Mouse (Mus musculus) thymus, adult 2 months (tissue): ENCODE data around the gene Esr2.

ENCODE experiments used
- CTCF ChIP-seq: fragments of 200-500 bp; IDR thresholded peaks from 2 replicates; pipeline ENCODE4 v1.5.1; 2012; ENCODE audit warnings: mild to moderate bottlenecking, control low read depth, low read length, moderate library complexity, borderline replicate concordance; ENCODE audit not compliant: control insufficient read depth, poor library complexity, insufficient read depth; ENCODE audit errors: extremely low read depth
- POLR2A ChIP-seq: fragments of 200-500 bp; IDR thresholded peaks from 2 replicates; pipeline ENCODE4 v1.6.1; 2012; ENCODE audit warnings: mild to moderate bottlenecking, low read length, control low read depth, moderate library complexity; ENCODE audit not compliant: control insufficient read depth, poor library complexity, insufficient read depth; ENCODE audit errors: extremely low read depth

DNA sequence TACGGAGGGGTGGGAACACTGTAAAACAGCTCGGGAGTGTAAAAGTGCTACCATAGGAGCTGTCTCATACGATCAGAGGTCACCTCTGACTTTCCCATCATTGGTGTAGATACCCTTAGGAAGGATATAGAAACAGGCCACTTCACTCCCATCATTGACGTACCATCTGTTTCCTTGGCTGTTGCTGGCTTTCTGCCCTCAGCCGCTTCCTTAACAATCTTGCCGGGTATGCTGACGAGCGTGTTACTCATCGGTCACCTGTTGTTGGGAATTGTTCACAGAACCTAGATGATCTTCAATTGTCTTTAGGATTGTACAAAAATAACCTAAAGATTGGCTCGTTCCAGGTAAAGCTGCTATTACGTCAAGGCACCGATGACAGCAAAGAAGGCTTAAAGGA is 74.4 kb downstream of the Esr2 start:
- TF ChIP-seq POLR2A (no peak), CTCF (no peak)
